Mouse (Mus musculus) urinary bladder, postnatal 36 days (tissue): ENCODE data around the gene Trim41.
"Not testable (repeated sequence)": the region's sequence is repeated elsewhere in the genome, so short reads cannot be mapped to it uniquely, and the experiment has no call there.

Experiments used
- DNase-seq, 2 experiments: peaks; one replicate each; pipeline ENCODE4 v3.0.0; 2022; ENCODE audit warnings: low spot score in 2 of 2, mixed read lengths in 1 of 2

Gene Trim41

DNA sequence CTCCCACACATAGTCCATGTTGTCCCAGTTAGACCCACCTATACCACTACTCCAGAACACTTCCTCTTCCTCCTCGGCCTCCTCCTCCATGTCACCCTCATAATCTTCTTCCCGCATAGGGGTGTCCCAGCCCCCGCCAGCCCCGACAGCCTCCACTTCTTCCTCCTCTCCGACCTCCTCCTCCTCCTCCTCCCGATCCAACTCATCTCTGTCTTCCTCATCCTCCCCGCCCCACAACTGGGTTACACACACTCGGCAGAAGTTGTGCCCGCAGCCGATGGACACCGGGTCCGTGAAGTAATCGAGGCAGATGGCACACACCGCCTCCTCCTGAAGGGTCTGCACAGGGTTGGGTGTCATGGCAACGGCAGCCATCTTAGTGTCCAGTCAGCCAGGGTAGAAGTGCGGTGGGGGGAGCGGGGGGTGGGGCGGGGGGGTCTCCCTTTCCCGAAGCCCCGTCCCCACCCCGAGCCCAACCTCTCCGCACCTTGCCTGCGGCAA is 822 bp downstream of the Trim41 start:
- DNase-seq: peak in 1 of 2 experiments; percentile 30

DNA sequence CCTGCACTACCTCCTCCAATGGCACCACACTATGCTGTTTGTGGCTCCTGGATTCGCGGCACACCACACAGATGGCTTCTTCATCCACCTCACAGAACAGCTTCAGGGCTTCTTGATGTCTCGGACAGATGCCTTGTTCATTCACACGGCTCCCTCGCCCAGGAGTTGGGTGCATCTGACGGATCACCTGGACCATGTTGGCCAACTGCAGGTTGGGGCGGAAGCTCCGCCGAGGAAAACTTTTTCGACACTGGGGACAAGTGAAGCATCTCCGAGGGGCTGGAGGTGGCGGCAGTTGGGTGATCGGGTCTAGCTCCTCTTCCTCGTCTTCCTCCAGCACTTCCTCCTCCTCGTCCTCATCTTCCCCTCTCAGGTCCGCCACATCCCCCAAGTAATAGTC is 1.3 kb downstream of the Trim41 start:
- DNase-seq: no peak

DNA sequence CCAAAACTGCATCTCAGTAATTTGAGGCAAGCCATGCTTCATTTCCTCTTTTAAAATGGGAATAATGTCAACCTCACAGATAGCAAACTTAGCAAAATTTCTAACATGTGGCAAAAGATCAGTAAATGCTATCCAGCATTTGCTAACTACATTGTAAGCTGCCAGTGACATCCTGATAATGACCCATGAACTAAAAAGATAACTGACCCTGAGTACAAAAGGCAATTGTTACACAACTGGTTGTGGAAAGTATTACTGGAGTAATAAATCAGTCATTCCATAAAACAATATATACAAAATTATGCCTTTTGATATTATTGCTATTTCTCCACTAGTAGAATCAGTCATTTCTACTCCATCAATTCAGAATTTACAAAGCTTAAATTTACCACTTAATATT is 3.4 kb downstream of the Trim41 start:
- no peak for DNase-seq

DNA sequence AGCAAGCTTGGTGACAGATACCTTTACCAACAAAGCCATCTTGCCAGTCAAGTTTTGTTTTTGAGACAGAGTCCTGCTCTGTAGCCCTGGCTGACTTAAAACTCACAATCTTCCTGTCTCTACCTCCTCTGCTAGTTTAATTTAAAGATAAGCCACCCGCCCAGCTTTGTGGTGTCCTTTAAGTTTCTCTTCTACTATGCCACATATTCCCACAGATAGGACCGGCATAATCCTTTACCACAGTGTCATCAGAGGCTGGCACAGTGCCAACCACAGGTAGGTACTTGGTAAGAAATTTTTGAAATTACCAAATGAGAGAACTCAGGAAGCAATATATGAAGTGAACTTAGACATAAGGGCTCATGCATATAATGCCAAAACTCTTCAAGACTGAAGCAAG is 7.0 kb downstream of the Trim41 start:
- DNase-seq: no peak

DNA sequence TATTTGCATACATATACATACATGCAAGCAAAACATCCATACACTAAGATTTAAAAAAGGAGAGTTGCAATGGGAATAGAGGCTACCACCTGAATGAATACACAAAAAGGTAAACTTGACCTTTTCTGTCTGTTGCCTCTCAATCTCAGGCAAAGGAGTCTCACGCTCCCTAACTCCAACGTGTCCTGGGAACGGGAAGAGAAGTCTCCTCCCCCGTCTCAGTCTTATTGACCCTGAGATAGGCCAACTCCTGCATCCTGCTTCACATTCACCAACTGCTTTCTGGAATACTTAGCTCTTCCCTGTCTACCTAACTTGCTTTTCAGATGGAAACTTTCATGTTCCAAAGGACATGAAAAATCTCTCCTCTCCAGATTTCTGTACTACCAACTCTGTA is 7.7 kb downstream of the Trim41 start:
- DNase-seq: no peak

DNA sequence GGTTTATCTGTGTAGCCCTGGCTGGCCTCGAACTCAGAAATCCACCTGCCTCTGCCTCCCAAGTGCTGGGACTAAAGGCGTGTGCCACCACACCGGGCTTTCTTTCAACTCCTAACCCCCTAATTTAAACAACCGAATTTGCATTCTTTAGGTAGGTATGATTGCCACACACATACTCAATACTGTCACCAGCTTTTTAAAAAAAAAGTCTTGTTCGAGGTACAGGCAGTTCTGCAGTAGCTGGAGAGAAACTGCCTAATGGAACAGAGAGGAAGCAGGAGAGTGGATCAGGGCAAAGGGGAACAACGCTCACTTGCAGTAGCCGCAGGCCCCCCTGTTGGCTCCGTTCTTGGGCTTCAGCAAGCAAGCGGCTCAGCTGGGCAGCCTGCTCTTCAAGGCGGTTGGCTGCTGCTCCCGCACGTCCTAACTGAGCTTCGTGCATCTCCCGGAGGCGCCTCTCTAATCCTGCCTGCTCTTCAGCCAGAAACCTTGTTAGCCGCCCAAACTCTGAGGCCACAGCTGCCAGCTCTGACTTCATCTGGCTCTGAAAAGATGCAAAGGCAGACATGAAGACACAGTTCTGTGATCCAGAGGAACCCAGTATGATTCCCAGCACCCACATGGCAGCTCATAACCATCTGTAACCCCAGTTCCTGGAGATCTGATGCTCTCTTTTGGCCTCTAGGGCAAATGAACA is 8.3 kb downstream of the Trim41 start:
- peak in 1 of 2 experiments; percentile 48 for DNase-seq

DNA sequence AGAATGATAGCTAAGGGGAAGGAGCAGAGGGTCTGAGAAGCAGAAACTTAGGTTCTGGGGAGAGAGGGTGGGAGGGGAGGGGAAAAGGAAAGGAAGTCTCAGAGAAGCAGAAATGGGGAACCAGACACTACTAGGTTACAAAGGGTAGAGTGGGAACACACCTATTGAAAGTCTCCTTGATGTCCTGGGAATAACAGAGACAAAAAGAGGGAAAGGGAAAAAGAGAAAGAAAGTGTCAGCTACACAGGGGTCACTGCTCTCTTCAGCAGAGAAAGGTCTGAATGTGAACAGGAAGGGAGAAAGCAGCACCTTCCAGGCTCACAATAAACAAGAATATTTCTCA is 8.9 kb downstream of the Trim41 start:
- no peak for DNase-seq

DNA sequence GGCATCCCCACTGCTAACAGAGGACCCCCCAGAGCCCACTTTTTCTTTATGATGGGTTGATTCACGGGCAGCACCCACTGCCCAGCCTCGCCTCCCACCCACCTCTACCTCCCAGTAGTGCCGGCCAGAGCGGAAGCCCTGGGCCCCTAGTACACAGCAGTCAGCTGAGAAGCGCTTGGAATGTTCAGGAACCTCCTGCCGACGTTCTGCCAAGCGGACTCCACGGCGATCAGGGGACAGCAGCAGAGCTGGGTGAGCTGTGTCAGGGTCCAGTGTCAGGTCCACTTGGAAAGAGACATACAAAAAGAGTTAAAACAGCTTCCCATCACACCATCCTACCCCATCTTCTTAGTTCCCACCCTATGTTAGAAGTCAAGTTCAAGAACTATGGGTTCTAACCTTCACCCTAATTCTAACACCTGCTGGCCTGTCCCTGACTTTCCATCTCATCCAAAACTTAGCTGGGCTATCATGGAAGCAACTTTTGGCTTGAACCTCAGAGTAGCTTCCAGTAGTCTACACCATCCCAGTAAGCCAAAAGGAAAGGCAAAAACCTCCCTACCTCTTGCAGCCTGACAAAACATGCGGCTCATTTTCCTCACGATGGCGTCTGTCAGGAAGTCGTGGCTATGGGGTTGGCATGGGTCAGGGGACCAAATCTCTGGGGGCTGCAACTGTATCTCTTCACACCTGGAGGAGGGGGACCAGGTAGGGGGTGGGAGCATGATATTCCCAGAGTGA is 9.4 kb downstream of the Trim41 start:
- no peak for DNase-seq

DNA sequence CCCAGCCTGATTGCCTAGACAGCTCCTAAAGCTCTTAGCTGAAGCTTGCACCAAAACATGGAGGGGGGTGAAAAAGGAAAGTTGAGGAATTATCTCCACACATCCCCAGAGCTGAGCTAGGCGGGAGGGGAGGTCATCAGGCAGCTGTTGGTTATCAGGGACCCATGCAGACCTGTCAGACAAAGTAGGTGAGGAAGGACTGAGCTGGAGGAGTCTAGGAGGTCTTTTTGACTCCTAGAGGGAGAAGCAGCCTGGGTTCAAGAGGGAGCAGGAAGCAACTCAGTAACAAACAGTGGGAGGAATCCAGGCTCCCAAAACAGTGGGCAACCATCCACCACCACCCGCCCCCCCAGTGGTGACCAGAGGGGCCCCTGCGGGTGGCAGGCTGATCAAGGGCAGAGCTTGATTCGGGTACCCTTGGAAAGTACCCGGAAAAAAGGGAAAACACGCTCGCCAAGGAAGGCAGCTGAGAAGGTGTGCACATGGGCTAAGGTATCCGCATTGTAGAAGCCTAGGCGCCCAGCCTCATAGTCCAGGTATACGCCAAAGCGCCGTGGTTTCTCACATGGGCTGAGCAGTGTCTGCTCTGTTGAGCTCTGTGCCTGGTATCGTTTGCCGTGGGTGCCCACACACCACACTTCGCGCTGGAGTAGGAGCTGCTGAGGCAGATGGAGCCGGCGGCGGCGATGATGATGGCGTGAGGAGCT is 10.1 kb downstream of the Trim41 start:
- no peak for DNase-seq

DNA sequence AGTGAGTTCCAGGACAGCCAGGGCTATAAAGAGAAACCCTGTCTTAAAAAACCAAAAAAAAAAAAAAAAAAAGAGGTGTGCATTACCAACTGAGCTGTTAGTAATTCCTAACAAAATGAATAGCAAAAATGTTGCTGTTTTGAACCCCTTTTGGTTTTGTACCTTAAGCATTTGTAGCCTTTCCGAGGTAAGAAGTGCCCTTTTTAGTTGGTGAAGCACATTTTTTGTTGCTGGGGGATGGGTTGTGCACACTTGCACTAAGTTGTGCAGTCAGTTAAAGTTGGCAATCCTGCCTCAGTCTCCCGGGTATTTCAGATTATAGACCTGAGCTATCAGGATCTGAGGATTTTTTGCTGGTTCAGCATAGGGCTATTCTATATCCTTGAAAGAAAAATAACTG is 12.2 kb downstream of the Trim41 start:
- DNase-seq: no peak

DNA sequence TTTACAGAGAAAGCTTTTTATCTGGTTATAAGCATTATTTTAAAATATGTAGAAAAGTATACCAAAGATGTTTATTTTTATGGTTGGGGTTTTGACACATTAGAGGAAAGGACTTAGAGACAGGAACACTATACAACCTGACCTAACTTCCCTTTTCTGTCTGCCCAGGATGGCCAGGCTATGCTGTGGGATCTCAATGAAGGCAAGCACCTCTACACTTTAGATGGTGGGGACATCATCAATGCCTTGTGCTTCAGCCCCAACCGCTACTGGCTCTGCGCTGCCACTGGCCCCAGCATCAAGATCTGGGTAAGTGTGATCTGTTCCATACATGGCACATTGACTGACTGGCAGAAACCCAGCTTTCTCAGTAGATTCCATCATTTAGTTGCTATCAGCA is 13.2 kb downstream of the Trim41 start:
- no peak for DNase-seq

DNA sequence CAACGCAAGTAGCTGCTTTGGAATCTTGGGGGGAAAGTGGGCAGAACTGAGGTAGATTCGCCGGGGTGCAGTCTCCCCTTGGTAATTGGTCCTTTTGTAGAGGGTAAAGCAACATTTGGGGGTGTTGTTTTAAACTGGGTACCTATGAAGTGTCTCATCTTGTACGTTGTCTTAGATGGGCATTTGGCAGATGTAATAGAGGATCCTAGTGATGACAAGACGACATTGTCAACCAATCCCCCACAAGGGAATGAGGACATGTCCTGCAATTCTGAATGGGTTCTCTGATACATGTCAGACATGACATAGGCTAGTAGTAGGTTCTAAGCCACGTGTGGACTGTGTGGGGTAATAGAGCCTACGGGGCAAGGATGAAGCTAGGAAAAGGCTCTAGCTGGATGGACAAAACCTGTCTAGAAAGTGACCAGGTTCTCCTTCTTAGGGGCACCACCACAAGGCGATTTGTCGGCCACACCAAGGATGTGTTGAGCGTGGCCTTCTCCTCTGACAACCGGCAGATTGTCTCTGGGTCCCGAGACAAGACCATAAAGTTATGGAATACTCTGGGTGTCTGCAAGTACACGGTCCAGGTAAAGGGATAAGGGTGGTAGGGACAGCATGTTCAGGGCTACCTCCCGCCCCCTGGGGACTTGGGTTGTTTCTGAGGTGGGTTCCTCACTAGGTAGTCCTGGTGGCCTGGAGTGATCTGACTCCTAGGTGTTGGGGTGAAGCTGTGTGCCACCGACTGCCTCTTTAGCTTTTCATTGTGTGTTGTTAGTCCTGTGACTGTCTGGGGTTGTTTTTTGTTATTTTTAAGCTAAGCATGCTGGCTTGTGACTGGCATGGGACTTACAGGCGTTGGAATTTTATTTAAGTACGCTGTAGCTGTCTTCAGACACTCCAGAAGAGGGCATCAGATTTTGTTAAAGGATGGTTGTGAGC is 15.1 kb downstream of the Trim41 start:
- DNase-seq: no peak

DNA sequence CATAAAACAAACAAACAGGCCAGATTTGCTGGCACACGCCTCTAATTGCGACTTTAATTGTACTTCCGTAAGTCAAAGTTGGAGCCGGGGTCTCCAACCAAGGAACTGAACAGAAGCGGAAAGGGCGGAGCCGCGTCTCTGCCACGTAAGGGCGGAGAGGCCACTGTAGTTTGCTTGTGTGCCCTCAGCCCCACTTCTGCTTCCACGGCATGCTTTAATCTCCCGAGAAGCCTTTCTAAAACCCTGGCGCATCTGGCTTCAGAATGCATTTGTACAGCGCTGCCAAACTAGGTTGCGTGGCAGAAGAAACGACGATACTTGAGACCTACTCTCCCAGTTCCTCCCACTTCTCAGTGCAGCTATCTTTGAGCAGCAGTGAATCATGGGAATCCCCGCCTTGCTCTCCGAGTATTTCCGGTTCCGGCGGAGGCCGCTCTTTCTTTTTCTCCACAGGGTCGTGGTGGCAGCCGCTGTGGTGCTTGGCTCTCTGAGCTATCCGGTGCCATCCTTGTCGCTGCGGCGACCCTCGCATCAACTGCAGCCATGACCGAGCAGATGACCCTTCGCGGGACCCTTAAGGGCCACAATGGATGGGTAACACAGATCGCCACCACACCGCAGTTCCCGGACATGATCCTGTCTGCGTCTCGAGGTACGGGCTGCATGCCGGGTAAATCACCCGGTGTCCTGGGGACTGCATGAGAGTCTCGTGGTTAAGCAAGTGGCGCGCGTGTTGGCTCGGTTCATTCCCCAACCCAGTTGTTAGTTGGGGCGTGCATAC is 17.0 kb downstream of the Trim41 start, which contains the start of gene Rack1:
Rack1 (plus strand) TSS at position 412 of the 781 bp plus-strand sequence.
- peak; percentile 87 for DNase-seq

DNA sequence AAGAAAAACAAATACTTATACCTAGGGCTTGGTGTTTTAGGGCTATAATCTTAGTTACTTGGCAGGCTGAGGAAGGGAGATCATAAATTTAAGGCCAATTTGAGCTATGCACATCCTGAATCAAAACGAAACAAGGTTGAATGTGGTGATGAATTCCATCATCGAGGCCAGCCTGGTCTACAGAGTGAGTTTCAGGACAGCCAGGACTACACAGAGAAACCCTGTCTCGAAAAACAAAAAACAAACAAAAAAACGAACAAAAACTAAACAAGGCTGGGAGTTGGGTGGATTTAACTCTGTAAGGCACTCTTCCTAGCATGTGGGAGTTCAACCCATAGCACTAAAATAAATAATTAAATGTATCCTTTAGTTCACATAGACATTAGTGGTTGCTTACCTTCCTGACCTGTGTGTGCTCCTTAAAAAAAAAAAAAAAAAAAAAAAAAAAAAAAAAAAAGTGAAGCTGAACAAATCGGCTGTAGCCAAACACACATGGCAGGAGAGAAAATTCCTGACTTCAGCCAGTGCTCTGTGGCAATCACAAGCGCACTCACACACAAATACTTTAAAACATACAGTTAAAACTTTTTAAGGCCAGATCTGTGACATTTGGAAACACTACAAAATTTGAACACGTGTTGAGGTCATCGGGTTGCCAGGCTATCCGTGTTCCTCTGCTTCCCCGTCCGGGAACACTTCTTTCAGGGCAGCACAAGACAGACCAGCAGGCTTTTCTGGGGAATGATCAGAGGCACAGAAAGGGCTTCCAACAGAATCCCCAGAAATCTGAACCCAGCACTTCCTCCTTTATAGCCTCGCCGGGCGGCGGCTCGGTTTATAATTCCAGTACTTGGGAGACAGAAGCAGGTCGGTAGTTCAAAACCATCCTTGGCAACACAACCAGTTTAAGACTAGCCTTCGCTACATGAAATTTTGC is 17.9 kb downstream of the Trim41 start:
- peak in 1 of 2 experiments; percentile 15 for DNase-seq

DNA sequence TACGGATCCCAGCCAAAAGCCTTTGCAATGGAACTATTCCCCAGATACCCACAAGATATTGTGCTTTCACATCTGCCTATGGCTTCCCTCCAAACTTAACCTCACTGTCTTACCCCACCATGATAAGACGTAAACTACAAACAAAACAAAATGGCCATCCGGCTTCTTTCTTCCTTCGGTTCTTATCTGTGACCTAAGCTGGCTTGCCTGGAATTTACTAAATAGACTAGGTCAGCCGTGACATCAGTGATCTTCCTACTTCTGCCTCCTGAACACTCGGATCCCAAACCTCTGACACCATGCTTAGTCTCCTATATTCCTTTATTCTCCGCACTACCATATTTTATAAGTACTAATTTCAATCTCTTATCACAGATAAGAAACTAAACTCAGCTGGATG is 18.8 kb downstream of the Trim41 start:
- no peak for DNase-seq

DNA sequence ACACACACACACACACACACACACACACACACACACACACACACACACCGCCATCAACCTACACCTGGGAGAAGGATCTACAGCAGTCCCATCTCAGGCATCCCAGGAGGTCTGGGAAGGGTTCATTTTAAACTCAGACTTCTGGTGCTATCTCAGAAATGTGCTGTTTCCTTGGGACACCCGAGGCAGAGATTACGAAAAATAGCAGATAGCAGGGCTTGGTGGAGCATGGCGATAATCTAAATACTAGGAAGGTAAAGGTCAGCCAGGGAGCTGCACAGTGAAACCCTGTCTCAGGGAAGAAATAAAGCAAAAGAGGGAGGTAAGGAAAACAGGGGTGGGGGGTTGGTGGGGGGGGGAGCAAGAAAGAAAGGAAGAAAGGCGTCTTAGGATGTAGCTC is 19.9 kb downstream of the Trim41 start:
- no peak for DNase-seq

DNA sequence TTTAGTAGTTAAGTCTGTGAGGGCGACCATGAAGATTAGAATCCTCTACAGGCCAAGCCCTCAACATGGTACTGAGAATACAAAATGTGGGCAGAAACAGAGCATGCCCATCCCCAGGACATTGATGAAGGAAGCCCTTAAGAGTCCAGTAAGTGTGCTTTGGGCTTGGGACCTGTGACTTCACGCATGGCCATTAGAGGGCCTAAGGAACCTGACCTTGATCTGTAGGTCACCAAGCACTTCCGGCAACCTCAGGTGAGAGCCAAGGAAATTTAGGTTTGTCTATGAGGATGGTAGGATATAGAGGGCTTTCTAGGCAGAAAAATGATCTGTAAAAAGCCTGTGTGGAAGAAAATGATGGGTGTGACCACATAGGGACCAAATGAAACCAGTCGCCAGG is 20.9 kb downstream of the Trim41 start:
- no peak for DNase-seq

DNA sequence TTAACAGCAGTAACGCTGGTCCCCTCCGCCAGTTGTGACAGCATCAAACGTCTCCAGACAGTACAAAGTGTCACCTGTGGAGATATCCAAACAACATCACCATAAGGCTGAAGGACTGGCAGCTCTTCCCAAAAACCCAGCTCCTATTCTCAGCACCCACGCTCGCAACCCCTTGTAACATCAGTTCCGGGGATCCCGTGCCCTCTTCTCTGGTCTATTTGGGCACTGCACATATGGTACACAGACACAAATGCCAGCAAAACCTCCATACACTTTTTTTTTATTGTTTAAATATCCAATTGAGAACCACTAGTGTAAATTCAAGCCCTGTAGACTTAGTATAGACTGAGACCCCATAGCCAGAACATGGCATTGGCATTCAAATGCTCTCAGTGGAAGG is 21.9 kb downstream of the Trim41 start:
- no peak for DNase-seq

DNA sequence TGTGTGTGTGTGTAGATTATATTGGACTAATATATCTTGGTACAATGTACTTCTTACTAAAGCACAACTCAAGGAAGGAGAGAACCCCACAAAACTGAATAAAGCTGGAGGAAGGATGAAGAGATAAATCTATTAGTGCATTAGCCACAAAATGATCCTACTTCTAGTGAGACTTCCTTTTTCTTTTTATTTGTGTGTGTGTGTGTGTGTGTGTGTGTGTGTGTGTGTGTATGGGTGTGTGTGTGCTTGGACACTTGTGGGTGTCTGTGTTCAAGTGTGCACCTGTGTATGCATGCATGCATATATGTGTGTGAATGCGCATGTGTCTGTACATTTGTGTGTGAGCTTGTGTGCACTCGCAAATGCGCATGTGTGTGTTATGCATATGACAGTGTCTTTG is 24.0 kb downstream of the Trim41 start:
- no peak for DNase-seq

DNA sequence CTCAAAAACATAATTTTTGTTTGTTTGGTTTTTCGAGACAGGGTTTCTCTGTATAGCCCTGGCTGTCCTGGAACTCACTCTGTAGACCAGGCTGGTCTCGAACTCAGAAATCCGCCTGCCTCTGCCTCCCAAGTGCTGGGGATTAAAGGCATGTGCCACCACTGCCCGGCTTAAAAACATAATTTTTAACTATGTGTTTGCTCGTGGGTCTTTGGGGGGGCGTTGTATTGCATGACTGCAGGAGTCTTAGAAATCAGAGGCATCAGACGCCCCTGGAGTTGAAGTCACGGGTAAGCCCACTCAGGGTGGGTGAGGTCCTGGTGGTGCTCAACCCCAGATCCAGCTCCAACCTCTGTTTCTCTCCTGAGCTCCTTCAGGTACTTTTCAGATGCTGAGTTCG is 25.3 kb downstream of the Trim41 start:
- not testable (repeated sequence) for DNase-seq
